Mouse (Mus musculus): Measurements from ENCODE around the gene Nucb1. TPM values are rescaled to one million over a fixed set of nuclear protein-coding genes. Genes with fewer than 3 reads are reported as not detected.
"Not testable (repeated sequence)": the region's sequence is repeated elsewhere in the genome, so short reads cannot be mapped to it uniquely, and the experiment has no call there.

Nucb1 gene
- polyA plus RNA-seq, 1 experiment, result 66.6 TPM

GRCm38 (mm10) chr7:45486158-45486557, 24.0 kb downstream of the Nucb1 start:
- no peaks in the 10 kb centered on the region for H3K27me3 ChIP-seq (ENCODE audit: control insufficient read depth)
- peaks cover 67% of the 10 kb centered on the region for H3K4me1 ChIP-seq (ENCODE audit: control insufficient read depth)
- no peak overlapping the region for H3K4me3 ChIP-seq (replicated peaks)
- no peaks in the 10 kb centered on the region; the same call in 1 of the 2 replicates for H3K36me3 ChIP-seq (ENCODE audit: control insufficient read depth)
- TF ChIP-seq GATA1 (IDR thresholded peaks at IDR 0.05; ENCODE audit: low read length) (peak; percentile 3; the same call in 1 of the 2 replicates), TAL1 (IDR thresholded peaks at IDR 0.05; ENCODE audit: low read length) (no peak)
- no peaks in the 10 kb centered on the region for H3K9me3 ChIP-seq (ENCODE audit: control insufficient read depth, low read length)

- H3K36me3 ChIP-seq (ENCODE audit: control insufficient read depth); H3K9me3 ChIP-seq (ENCODE audit: control insufficient read depth, low read length); H3K4me3 ChIP-seq (replicated peaks); H3K27me3 ChIP-seq (ENCODE audit: control insufficient read depth): not testable (repeated sequence)
- H3K4me1 ChIP-seq (ENCODE audit: control insufficient read depth), result peaks cover 59% of the 10 kb centered on the region
Observed at GRCm38 (mm10) chr7:45484985-45485384, 25.2 kb downstream of the Nucb1 start.

GRCm38 (mm10) chr7:45482166-45482565, 28.0 kb downstream of the Nucb1 start:
- H3K27me3 ChIP-seq (ENCODE audit: control insufficient read depth), result no peaks in the 10 kb centered on the region
- peaks cover 38% of the 10 kb centered on the region for H3K4me1 ChIP-seq (ENCODE audit: control insufficient read depth)
- H3K9me3 ChIP-seq (ENCODE audit: control insufficient read depth, low read length), result no peaks in the 10 kb centered on the region
- H3K36me3 ChIP-seq (ENCODE audit: control insufficient read depth), result peaks cover 6% of the 10 kb centered on the region; the same call in 1 of the 2 replicates
- no peak for TF ChIP-seq GATA1 (IDR thresholded peaks at IDR 0.05; ENCODE audit: low read length)
- TF ChIP-seq TAL1 (IDR thresholded peaks at IDR 0.05; ENCODE audit: low read length), result no peak
- no peak overlapping the region for H3K4me3 ChIP-seq (replicated peaks)

GRCm38 (mm10) chr7:45481374-45481927, 28.8 kb downstream of the Nucb1 start, which contains the start of gene Tulp2:
Tulp2 (plus strand) TSS chr7:45481877.
- Histone ChIP-seq H3K27me3 (ENCODE audit: control insufficient read depth) (no peaks in the 10 kb centered on the region), H3K9me3 (ENCODE audit: control insufficient read depth, low read length) (no peaks in the 10 kb centered on the region), H3K36me3 (ENCODE audit: control insufficient read depth) (peaks cover 6% of the 10 kb centered on the region; the same call in 1 of the 2 replicates), H3K4me3 (replicated peaks) (no peak within 1 kb of the TSS), H3K4me1 (ENCODE audit: control insufficient read depth) (peaks cover 38% of the 10 kb centered on the region)
- TF ChIP-seq TAL1 (IDR thresholded peaks at IDR 0.05; ENCODE audit: low read length), result no peak
- no peak for TF ChIP-seq GATA1 (IDR thresholded peaks at IDR 0.05; ENCODE audit: low read length)

GRCm38 (mm10) chr7:45480310-45480709, 29.9 kb downstream of the Nucb1 start:
- H3K4me1 ChIP-seq (ENCODE audit: control insufficient read depth), result peaks cover 40% of the 10 kb centered on the region
- not testable (repeated sequence) for H3K4me3 ChIP-seq (replicated peaks); H3K27me3 ChIP-seq (ENCODE audit: control insufficient read depth); H3K9me3 ChIP-seq (ENCODE audit: control insufficient read depth, low read length); H3K36me3 ChIP-seq (ENCODE audit: control insufficient read depth)

- H3K4me3 ChIP-seq (replicated peaks), result no peak overlapping the region
- no peak for TF ChIP-seq TAL1 (IDR thresholded peaks at IDR 0.05; ENCODE audit: low read length)
- peaks cover 8% of the 10 kb centered on the region; the same call in 1 of the 2 replicates for H3K36me3 ChIP-seq (ENCODE audit: control insufficient read depth)
- H3K9me3 ChIP-seq (ENCODE audit: control insufficient read depth, low read length), result no peaks in the 10 kb centered on the region
- H3K27me3 ChIP-seq (ENCODE audit: control insufficient read depth), result no peaks in the 10 kb centered on the region
- peaks cover 49% of the 10 kb centered on the region for H3K4me1 ChIP-seq (ENCODE audit: control insufficient read depth)
Observed at GRCm38 (mm10) chr7:45478774-45479173, 31.4 kb downstream of the Nucb1 start.

- Histone ChIP-seq H3K27me3 (ENCODE audit: control insufficient read depth) (no peaks in the 10 kb centered on the region), H3K4me1 (ENCODE audit: control insufficient read depth) (peaks cover 47% of the 10 kb centered on the region), H3K9me3 (ENCODE audit: control insufficient read depth, low read length) (no peaks in the 10 kb centered on the region), H3K36me3 (ENCODE audit: control insufficient read depth) (peaks cover 8% of the 10 kb centered on the region; the same call in 1 of the 2 replicates), H3K4me3 (replicated peaks) (no peak overlapping the region)
- TF ChIP-seq TAL1 (IDR thresholded peaks at IDR 0.05; ENCODE audit: low read length), result no peak
- no peak for TF ChIP-seq GATA1 (IDR thresholded peaks at IDR 0.05; ENCODE audit: low read length)
Observed at GRCm38 (mm10) chr7:45477003-45477402, 33.2 kb downstream of the Nucb1 start.

- Histone ChIP-seq H3K9me3 (ENCODE audit: control insufficient read depth, low read length) (no peaks in the 10 kb centered on the region), H3K36me3 (ENCODE audit: control insufficient read depth) (peaks cover 8% of the 10 kb centered on the region; the same call in 1 of the 2 replicates), H3K4me3 (replicated peaks) (no peak overlapping the region), H3K4me1 (ENCODE audit: control insufficient read depth) (peaks cover 48% of the 10 kb centered on the region), H3K27me3 (ENCODE audit: control insufficient read depth) (no peaks in the 10 kb centered on the region)
- TF ChIP-seq TAL1 (IDR thresholded peaks at IDR 0.05; ENCODE audit: low read length) (no peak), GATA1 (IDR thresholded peaks at IDR 0.05; ENCODE audit: low read length) (no peak)
Observed at GRCm38 (mm10) chr7:45476453-45476852, 33.8 kb downstream of the Nucb1 start.

- Histone ChIP-seq H3K27me3 (ENCODE audit: control insufficient read depth) (no peaks in the 10 kb centered on the region), H3K36me3 (ENCODE audit: control insufficient read depth) (peaks cover 8% of the 10 kb centered on the region; the same call in 1 of the 2 replicates), H3K9me3 (ENCODE audit: control insufficient read depth, low read length) (no peaks in the 10 kb centered on the region), H3K4me1 (ENCODE audit: control insufficient read depth) (peaks cover 50% of the 10 kb centered on the region), H3K4me3 (replicated peaks) (peak overlapping the region; percentile 58)
- TF ChIP-seq GATA1 (IDR thresholded peaks at IDR 0.05; ENCODE audit: low read length) (no peak; the same call in 1 of the 2 replicates), TAL1 (IDR thresholded peaks at IDR 0.05; ENCODE audit: low read length) (no peak)
Observed at GRCm38 (mm10) chr7:45475291-45475969, 34.8 kb downstream of the Nucb1 start.

Measured in erythroblast, embryonic 14.5 days (primary cell).